Mouse (Mus musculus): ENCODE data around the gene Bhlha15.

The Bhlha15 gene

DNA sequence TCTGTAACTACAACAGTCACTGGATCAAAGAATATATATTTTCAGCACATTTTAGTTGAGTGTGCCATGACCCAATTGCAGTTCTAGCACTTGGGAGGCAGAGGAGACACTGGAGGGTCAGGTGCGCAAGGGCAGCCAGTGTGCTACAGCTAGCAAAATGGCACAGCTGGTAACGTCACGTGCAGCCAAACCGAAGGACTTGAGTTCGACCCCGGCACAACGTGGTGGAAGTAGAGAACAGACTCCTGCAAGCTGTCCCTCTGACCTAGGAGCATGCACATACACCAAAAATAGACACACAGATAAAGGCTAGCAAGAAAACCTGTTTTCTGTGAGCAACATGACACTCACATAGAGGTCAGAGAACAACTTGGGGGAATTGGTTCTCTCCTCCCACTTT is 759 bp upstream of the Bhlha15 start:
- DNase-seq (ENCODE audit: low spot score in 2 of 2): no peak

- no peak for DNase-seq (ENCODE audit: low spot score in 2 of 2)
Measured at GRCm38 (mm10) chr5:144191026-144191425, 940 bp downstream of the Bhlha15 start.

DNA sequence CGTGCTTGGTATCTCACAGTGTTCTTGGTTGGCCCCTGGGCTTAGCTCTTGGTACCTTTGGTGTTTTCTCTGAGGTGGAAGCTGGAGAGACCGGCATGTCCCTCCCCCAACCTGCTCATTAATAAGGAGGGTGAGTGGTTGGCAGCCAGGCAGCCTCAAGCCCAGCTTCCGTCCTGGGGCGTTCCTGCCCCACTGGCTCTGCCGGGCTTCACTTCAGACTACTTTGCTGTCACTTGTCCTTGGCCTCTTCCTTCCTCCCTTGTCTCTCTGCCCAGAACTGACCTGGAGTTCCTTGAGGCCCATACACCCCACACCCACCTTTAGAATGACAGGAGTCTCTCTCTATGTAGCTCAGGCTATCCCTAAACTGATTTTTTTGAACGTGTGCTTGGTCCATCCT is 2.6 kb downstream of the Bhlha15 start:
- DNase-seq (ENCODE audit: low spot score in 2 of 2): no peak

DNA sequence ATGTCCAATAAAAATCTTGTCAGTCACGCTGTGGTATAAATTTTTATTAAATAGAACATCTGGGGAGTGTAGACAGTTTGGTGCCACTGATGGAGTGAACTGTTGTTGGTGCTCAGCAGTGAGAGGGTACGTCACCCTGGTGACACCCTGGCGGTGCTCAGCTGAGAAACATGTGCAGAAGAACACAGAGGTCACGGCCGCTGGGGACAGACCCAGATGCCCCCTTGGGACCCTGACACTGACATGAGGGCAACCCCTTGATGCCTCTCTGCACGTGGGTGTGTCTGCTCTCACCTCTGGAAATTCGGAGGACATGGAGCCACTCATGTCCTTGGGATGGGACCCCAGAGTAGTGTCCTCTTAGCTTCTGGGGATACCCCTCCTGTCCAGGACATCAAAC is 4.3 kb downstream of the Bhlha15 start:
- no peak for DNase-seq (ENCODE audit: low spot score in 2 of 2)

GRCm38 (mm10) chr5:144195567-144195966 is 5.5 kb downstream of the Bhlha15 start:
- DNase-seq (ENCODE audit: low spot score in 2 of 2): no peak

- no peak for DNase-seq (ENCODE audit: low spot score in 2 of 2)
Measured at GRCm38 (mm10) chr5:144200616-144201015, 10.5 kb downstream of the Bhlha15 start.

DNA sequence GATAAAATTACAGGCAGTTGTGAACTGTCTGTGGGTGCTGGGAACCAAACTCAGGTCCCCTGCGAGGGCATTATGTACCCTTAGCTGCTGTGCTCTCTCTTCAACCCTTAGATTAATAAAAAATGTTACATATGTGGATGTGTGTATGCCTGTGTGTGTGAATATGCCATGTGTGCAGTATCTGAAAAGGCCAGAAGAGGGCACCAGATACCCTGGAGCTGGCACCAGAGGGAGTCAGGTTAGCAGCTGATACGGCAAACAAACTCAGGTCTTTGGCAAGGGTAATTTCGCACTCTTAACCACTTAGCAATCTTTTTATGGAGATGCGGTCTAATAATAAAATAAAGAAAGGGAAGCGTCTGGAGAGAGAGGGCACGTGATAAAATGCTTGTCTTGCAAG is 12.3 kb downstream of the Bhlha15 start:
- no peak for DNase-seq (ENCODE audit: low spot score in 2 of 2)

GRCm38 (mm10) chr5:144203398-144203959 is 13.4 kb downstream of the Bhlha15 start:
- DNase-seq (ENCODE audit: low spot score in 2 of 2): no peak

- no peak for DNase-seq (ENCODE audit: low spot score in 2 of 2)
Measured at GRCm38 (mm10) chr5:144204303-144204702, 14.2 kb downstream of the Bhlha15 start.

DNA sequence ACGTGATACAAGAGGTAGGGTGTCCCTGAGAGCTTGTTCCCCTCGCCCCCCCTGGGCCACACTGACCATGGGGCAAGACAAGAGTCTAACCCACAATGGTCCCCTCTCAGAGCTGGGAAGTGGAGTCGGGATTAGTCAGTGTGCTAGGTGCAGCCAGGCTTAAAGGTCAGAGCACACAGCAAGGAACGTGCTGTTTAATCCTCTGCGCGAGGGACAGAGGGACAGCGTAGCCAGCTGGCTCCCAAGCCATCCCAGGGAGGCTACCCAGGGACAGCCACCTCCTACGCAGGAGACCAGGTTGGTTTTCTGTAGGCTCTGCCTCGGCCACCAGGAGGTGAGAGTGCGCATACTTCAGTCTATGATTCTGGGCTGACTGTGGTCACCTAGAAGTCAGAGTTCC is 14.8 kb downstream of the Bhlha15 start:
- no peak for DNase-seq (ENCODE audit: low spot score in 2 of 2)

DNA sequence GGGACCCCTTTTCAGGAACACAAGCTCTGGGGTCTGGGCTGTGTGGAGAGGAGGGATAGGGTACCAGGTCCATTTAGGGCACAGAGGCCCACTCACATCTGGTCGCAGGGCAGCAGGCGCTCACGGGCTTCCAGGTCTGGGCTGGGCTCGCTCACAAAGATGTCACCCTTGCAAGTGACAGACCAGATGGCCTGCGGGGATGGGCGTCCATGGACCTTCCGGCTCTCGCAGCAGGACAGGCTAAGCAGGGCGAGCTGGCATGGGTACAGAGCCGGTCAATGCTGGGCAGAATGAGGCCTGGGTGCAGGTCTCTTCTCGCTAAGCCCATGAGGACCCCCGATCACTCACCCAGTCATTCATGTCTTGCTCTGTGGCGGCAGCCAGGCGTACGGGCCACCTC is 16.0 kb downstream of the Bhlha15 start:
- DNase-seq (ENCODE audit: low spot score in 2 of 2): no peak

DNA sequence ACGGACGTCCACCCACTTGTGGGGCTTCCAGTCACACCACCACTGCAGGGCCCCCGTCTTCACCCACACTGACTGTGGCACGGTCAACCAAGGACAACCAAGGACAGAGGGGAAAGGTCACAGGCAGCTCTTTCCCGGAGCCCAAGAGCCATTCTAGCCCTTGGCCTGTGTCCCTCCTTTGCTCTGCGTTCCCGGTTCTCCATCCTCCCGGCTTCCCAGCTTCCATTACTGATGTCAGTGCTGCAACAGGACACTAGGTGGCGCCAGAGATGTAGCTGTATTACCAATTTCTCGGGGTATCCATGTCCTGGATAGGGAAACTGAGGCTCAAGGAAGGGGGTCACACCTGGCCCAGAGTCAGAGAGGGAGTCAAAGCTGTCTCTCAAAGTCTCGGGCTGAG is 17.4 kb downstream of the Bhlha15 start:
- peak in 1 of 2 experiments; percentile 35 for DNase-seq (ENCODE audit: low spot score in 2 of 2)

DNA sequence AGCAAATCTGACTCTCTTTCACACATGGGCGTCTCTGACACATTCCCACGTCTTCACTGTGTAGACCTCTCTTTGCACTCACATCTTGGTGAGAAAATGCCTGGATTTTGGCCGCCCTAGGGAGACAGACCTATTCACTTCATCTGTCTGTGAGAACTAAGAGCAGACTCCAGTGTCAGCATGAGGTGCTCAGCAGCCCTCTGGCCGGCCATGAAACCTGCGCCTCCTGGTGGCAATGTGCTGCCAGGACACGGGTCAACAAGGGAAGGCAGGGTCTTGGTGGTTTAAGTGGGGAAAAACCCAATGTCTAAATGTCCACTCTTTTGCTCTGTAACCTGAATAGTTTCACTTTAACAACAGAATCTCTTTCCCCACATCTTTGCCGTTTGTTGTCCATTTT is 24.4 kb downstream of the Bhlha15 start:
- peak in 1 of 2 experiments; percentile 63 for DNase-seq (ENCODE audit: low spot score in 2 of 2)

DNA sequence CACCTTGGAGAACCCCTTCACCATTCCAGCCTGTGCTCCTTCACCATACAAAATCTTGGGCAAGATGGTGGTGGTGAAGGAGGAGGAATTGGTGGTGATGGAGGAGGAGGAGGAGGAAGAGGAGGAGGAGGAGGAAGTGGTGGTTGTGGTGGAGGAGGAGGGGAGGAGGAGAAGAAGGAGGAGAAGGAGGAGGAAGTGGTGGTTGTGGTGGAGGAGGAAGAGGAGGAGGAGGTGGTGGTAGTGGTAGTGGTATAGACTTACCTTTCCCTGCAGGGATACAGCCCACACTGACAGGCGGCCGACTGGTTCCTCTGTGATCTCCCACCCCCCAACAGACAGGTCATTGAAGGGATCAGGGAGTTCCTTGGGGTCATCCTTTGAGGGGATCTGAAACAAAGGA is 25.9 kb downstream of the Bhlha15 start:
- no peak for DNase-seq (ENCODE audit: low spot score in 2 of 2)

- DNase-seq (ENCODE audit: low spot score in 2 of 2): no peak
Measured at GRCm38 (mm10) chr5:144218061-144218460, 28.0 kb downstream of the Bhlha15 start.

GRCm38 (mm10) chr5:144219306-144219705 is 29.2 kb downstream of the Bhlha15 start:
- DNase-seq (ENCODE audit: low spot score in 2 of 2): no peak

GRCm38 (mm10) chr5:144219936-144220335 is 29.9 kb downstream of the Bhlha15 start:
- DNase-seq (ENCODE audit: low spot score in 2 of 2): no peak

DNA sequence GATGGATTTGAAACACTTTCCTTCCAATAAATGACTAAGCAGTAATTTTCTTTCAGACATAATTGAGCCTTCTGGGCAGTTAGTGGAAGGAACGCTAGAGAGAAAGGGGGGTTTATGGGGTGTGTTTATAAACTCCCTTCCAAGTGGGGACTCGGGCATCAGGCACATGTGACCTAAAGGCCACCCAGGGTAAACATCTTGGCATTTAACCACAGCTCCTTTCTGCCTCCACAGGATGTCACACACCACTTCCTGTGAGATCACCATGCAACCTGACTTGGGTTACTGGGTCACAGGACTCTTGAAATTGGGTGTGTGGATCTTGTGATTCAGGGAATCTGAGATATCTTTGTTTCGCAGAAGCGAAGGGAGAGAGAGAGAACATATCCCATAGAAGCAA is 31.2 kb downstream of the Bhlha15 start:
- peak; percentile 53 to 60 for DNase-seq (ENCODE audit: low spot score in 2 of 2)

DNA sequence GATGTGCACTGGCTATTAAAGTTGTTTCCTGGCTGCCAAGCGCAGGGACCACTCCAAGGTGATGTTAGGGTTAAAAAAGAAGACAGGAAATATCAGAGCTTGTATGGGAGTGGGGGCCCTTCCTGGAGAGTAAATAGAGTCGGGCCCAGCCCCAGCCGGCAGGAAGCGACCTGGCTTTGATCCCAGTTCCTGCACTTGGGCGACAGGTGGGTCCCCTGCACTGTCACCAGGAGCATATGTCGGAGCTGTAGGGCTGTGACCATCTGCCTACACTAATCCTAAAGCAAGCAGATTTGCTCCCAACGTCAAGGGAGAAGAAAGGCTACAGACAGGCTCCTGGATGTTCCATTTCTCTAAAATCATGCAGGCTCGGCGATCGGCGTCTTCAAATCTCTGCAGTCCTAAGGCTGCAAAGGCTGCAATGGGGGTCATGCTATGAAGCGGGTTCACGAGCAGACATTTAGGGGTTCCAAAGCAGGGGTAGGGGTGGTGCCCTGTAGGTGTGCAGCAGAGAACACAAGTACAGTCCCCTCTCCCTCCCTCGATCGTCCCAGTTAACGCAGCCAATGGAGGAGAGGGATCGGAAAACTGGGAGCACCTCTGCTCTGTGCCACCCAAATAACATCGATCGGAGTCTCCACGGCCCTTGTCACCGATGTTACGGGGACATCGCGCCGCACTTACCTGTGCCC is 32.9 kb downstream of the Bhlha15 start:
- DNase-seq (ENCODE audit: low spot score in 2 of 2): peak; percentile 38 to 39

DNA sequence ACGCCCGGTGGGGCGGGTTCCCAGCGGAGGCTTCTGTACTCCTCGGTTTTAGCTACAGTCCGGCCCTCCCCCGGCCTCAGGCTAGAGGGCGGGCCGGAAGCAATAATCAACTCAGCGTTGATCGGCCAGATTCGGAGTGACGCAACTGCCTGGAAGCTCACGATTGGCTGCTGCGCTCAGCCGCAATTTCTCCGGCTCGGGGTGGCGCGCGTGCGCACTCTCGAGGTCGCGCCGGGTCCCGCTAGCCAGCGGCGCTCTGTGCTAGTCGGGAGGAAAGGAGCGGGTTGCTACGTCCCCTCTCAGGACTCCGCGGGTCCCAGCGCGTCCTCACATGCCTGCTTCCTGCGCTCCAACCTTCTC is 33.4 kb downstream of the Bhlha15 start, which contains the start of gene Tecpr1:
Tecpr1 (minus strand) TSS at position 113 of the 360 bp plus-strand sequence.
- peak; percentile 90 to 93 for DNase-seq (ENCODE audit: low spot score in 2 of 2)

DNA sequence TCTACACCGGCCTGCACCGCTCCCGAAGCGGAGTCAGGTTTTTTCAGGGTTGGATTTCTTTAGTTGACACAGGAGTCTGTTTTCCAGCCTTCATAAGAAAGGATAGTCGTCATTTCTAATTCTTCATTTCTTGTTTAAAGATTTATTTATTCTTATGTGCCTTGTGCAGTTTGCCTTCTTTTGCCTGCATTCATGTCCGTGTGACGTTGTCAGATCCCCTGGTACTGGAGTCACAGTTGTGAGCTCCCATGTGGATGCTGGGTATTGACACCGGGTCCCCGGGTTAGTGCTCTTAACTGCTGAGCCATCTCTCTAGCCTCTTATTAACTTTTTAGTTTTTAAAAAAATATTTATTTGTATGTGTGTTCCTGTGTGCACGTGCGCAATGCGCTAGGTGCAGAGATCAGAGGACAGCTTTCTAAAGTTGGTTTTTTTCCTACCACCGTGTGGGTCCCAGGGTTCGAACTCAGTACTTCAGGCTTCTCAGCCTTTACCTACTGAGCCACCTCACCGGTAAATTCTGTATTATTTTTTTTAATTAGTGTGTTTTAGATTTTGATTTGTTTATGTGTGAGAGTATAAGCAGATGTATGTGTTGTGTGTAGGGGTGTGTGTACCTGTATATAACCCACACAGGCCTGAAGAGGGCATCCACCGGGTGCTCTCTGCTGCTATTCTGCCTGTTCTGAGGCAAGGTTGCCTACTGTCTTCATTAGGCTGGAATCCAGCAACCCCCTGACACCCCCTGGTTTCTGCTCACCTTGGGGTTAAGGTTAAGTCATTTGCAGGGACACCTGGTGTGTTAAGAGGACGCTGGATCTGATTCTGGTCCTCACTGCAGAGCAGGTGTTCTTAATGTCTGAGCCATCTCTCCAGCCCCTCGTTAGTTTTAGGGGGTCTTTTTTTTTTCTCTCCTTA is 34.1 kb downstream of the Bhlha15 start:
- no peak for DNase-seq (ENCODE audit: low spot score in 2 of 2)

DNA sequence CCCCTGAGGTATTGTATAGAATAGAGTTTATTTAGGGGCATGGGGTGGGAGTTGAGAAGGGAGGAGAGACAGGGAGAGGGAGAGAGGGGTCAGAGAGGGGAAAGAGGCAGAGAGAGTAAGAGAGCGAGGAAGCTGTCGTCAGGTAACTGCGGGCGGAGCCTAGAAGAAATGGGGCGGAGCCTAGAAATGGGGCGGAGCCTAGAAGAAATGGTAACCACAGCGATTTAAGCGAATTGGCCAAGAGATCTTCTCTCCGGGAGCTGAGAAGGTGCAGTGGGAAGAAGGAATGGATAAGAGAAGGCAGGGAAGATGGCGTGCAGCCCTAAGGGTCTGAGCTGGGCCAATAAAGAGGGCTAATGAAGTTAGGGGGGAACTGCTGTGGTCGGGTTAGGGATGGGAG is 36.1 kb downstream of the Bhlha15 start:
- no peak for DNase-seq (ENCODE audit: low spot score in 2 of 2)

DNA sequence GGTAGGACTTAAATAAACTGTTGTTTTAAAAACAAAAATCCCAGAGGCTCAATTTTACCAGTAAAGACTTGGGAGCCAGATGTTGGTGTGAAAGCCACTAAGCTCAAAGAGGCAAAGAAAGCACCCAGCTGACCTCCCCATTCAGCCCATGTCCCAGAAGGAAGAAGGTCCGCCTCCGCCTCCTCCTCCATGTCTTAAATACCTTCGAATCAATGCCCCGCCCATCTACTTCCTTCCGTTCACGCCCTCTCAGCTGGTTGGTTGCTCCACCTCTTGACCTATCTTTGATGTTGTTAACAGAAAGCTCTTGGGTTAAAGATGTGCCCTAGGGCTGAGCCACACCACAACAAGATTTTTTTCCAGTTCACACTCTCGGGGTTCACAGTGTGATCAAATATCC is 40.1 kb downstream of the Bhlha15 start:
- DNase-seq (ENCODE audit: low spot score in 2 of 2): no peak
